Mouse (Mus musculus) midbrain, postnatal 0 days (tissue): ENCODE results near the gene Limk2. TPM values are rescaled to one million over a fixed set of nuclear protein-coding genes. Genes with fewer than 3 reads are reported as not detected.
A peak's percentile ranks its signal among the peaks of the same experiment; 100 is the strongest.

Experiments used
- ATAC-seq: fragments of 200-750 bp; cut with Nextera tagmentation; 2 replicates; pipeline ENCODE4 v1.8.0; 2017; ENCODE audit warnings: moderate number of reproducible peaks, mild to moderate bottlenecking, moderate TSS enrichment, moderate library complexity; ENCODE audit not compliant: low FRiP score
- DNase-seq: peaks from one replicate; pipeline ENCODE4 v3.0.0-alpha.2; 2015; ENCODE audit warnings: low spot score
- H3K27ac ChIP-seq: fragments of 300-500 bp; sonication (generic); 2 replicates; pipeline ENCODE4 v1.5.1; 2014; ENCODE audit warnings: low read depth, mild to moderate bottlenecking, low read length, mixed read lengths
- H3K27me3 ChIP-seq: fragments of 300-500 bp; sonication (generic); 2 replicates; pipeline ENCODE4 v1.6.1; 2014; ENCODE audit warnings: low read length, control low read depth, mixed read lengths; ENCODE audit not compliant: insufficient read depth
- H3K36me3 ChIP-seq: fragments of 300-500 bp; sonication (generic); 2 replicates; pipeline ENCODE4 v1.6.1; 2014; ENCODE audit warnings: low read length, control low read depth, mixed read lengths; ENCODE audit not compliant: insufficient read depth
- H3K4me1 ChIP-seq: fragments of 300-500 bp; sonication (generic); 2 replicates; pipeline ENCODE4 v1.6.1; 2014; ENCODE audit warnings: mild to moderate bottlenecking, control low read depth, antibody characterized with exemption, low read length, mixed read lengths; ENCODE audit not compliant: insufficient read depth
- H3K4me2 ChIP-seq: fragments of 300-500 bp; sonication (generic); 2 replicates; pipeline ENCODE4 v1.6.1; 2014; ENCODE audit warnings: low read depth, mild to moderate bottlenecking, low read length, mixed read lengths; ENCODE audit not compliant: poor library complexity, severe bottlenecking
- H3K4me3 ChIP-seq: fragments of 300-500 bp; sonication (generic); 2 replicates; pipeline ENCODE4 v1.5.1; 2014; ENCODE audit warnings: low read depth, mild to moderate bottlenecking, low read length, moderate library complexity
- H3K9ac ChIP-seq: fragments of 300-500 bp; sonication (generic); replicated peaks from 2 replicates; pipeline ENCODE4 v1.6.1; 2014; ENCODE audit warnings: mild to moderate bottlenecking, low read length, moderate library complexity, mixed read lengths; ENCODE audit not compliant: poor library complexity, severe bottlenecking
- H3K9me3 ChIP-seq: fragments of 300-500 bp; sonication (generic); 2 replicates; pipeline ENCODE4 v1.6.1; 2016; ENCODE audit warnings: low read length, control low read depth
- CTCF ChIP-seq: IDR thresholded peaks from 2 replicates; pipeline ENCODE4 v1.5.1; 2016; ENCODE audit warnings: antibody characterized with exemption, mild to moderate bottlenecking
- WGBS: fragments of 180-500 bp; shearing (Covaris S2); extraction: QIAGEN DNeasy Blood & Tissue Kit; methylation state at CpG from one replicate; pipeline ENCODE4 v1.1.7; 2014; 5-methylcytosine and 5-hydroxymethylcytosine counted together
- polyA plus RNA-seq: library from polyadenylated mRNA; unstranded; fragments of >200 nt; fragmentation: Nextera tagmentation; extraction: Ambion mirVana; gene quantifications from 2 replicates; pipeline ENCODE4 v1.2.1, GENCODE M21; 2015
- total RNA-seq: library from RNA; depleted of rRNA; stranded (reverse); fragments of >200 nt; gene quantifications from 2 replicates; pipeline ENCODE4 v1.2.3, GENCODE M21; 2014

Limk2 gene
- total and polyA plus RNA-seq, 2 experiments from 2014 or later = 134 to 290 TPM

DNA sequence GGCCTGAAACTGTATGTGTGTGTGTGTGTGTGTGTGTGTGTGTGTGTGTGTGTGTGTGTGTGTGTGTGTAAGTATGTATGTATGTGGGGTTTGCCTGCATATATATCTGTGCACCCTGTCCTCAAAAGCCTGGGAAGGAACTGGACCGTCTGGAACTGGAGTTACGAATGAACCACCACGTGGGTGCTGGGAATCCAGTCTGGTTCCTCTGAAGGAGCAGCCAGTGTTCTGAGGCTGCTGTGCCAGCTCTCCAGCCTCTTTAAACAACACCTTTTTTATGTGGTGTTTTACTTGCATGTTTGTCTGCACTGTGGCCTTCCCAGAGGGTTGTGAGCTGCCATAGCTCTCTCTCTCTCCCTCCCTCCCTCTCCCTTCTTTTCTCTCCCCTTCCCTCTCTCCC, 72.4 kb downstream of the Limk2 start:
- Histone ChIP-seq H3K9me3 (no peaks in the 10 kb centered on the region), H3K27ac (no peak overlapping the region), H3K27me3 (no peaks in the 10 kb centered on the region), H3K4me3 (no peak overlapping the region), H3K36me3 (peaks cover 17% of the 10 kb centered on the region), H3K9ac (no peak overlapping the region), H3K4me1 (peaks cover 7% of the 10 kb centered on the region; the same call in 1 of the 2 replicates), H3K4me2 (no peak overlapping the region)
- ATAC-seq = no peak
- DNase-seq = no peak
- TF ChIP-seq CTCF = no peak
- WGBS = 71% methylated on average over 3 of the region's 3 CpGs

DNA sequence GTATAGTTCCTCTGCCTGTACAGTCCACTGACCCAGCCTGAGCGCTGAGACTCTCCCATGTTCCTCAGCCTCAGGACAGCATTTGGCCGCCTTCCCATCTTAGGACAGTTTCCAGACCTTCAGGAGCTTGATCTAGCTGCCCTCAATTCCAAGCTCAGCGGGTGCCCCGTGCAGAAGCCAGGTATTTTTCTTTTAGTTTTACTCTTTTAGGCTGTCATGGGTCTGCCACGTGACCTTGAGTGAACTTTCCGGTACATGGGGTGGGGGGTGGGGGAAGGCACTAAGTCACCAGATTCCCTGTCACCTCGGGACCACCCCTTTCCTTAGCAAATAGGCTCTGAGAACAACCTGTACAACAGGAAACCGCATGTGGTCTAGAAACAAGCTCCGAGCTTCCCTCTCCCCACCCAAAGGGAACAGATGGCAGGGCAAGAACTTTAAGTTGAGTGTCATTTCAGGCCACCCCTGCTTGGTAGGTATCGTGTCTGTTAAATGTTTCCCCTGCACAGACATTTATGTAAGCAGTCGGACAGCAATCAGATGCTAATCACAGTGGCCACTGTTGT, 73.3 kb downstream of the Limk2 start:
- no peaks in the 10 kb centered on the region for H3K27me3 ChIP-seq
- no peak for ATAC-seq

DNA sequence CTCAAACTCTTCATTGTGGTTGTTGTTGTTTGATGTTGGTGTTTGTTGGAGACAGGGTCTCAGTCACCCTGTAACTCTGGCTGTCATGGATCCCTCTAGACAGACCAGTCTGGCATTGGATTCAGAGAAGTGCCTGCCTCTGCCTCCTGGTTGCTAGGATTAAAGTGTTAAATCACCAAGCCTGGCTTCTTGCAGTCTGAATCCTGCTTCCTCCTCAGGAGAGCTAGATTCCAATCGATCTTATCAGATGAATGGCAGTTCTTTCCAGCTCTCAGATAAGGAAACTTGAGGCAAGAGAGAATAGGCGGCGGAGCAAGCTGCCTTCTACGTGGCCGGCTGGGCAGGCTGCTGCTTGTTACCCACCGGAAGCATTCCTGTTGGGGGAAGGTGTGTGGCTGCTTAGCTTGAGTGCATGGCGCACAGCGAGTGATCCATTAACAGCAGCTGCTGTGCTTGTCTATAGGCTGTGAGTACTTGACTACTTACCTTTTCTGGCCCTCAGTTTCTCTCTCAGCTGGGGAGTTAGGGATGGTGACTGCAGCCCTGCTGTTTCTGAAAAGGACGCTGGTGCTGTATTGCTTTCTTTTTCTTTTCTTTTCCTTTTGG, 74.2 kb downstream of the Limk2 start:
- Histone ChIP-seq H3K4me1 (peaks cover 7% of the 10 kb centered on the region; the same call in 1 of the 2 replicates), H3K27ac (no peak overlapping the region), H3K4me3 (no peak overlapping the region), H3K27me3 (no peaks in the 10 kb centered on the region), H3K4me2 (no peak overlapping the region), H3K36me3 (peaks cover 12% of the 10 kb centered on the region), H3K9me3 (no peaks in the 10 kb centered on the region), H3K9ac (no peak overlapping the region)
- ATAC-seq (no peak), DNase-seq (no peak)
- WGBS = 54% methylated on average over 9 of the region's 9 CpGs
- no peak for TF ChIP-seq CTCF

More for the DNA sequence above, 73.3 kb downstream of the Limk2 start:
- H3K9ac ChIP-seq = no peak overlapping the region
- 54% methylated on average over 11 of the region's 11 CpGs for WGBS
- H3K4me2 ChIP-seq = no peak overlapping the region
- H3K27ac ChIP-seq = no peak overlapping the region
- no peak for DNase-seq
- no peak overlapping the region for H3K4me3 ChIP-seq
- peaks cover 7% of the 10 kb centered on the region; the same call in 1 of the 2 replicates for H3K4me1 ChIP-seq
- peaks cover 12% of the 10 kb centered on the region for H3K36me3 ChIP-seq
- no peak for TF ChIP-seq CTCF
- H3K9me3 ChIP-seq = no peaks in the 10 kb centered on the region

DNA sequence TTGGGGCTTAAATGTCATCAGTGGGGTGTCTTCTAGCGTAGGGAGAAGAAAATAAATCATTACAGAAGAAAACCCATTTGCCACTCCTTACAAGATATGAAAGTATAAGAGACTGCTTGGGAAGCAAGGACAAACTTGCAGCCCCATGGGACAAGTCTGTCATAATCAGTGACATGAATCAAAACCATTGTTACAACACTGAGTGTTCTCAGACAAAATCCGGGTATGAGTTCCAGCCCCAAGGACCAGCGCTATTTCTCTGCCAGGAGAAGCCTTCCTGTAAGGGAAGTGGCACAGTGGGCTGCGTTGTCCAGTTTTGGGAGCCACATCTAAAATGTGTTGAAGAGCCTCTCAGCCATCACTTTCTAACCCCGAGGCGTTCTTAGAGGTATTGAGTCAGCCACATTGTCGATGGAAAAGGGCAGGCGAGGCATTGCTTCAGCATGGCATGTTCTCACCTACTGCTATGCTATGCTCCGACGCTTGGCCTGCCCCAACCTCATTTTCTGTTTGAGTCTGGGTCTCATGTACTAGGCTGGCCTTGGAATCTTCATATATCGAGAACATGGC, 74.8 kb downstream of the Limk2 start:
- Histone ChIP-seq H3K4me1 (peaks cover 7% of the 10 kb centered on the region; the same call in 1 of the 2 replicates), H3K9ac (no peak overlapping the region), H3K27me3 (no peaks in the 10 kb centered on the region), H3K27ac (no peak overlapping the region), H3K36me3 (peaks cover 12% of the 10 kb centered on the region), H3K9me3 (no peaks in the 10 kb centered on the region), H3K4me2 (no peak overlapping the region), H3K4me3 (no peak overlapping the region)
- no peak for TF ChIP-seq CTCF
- ATAC-seq (no peak), DNase-seq (no peak)
- whole genome bisulfite sequencing = 93% methylated on average over 11 of the region's 11 CpGs

DNA sequence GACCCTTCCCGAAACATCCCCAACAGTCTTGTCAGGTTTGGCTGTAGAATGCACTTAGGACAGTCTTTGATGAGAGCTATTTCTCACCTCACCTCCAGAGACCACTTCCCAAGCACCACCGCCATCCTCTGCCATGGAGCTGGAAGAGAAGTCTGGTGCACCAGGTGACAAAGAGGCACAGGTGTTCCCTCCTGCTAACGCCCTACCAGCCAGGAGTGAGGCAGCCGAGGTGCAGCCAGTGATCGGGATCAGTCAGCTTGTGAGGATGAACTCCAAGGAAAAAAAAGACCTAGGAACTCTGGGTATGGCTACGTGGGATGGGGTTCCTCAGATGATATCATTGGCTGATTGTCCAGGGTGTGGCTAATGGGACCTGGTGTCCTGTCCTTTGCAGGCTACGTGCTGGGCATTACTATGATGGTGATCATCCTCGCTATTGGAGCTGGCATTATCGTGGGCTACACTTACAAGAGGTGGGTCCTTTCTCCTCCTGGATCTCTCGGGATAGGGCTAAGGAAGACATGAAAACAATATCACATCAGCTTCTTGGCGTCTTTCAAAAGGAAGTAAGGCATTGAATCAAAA, 75.8 kb downstream of the Limk2 start:
- TF ChIP-seq CTCF = no peak
- Histone ChIP-seq H3K27ac (0 out of 2 replicates have a peak overlapping the region, but pooled peaks have one; percentile 52), H3K27me3 (no peaks in the 10 kb centered on the region), H3K9me3 (no peaks in the 10 kb centered on the region), H3K9ac (no peak overlapping the region), H3K4me1 (peaks cover 7% of the 10 kb centered on the region; the same call in 1 of the 2 replicates), H3K4me2 (no peak overlapping the region), H3K36me3 (peaks cover 12% of the 10 kb centered on the region), H3K4me3 (no peak overlapping the region)
- 90% methylated on average over 11 of the region's 11 CpGs for WGBS
- DNase-seq (no peak), ATAC-seq (no peak)
